Mouse (Mus musculus): ENCODE measurements around the gene Kif2a. TPM values are rescaled to one million over a fixed set of nuclear protein-coding genes. Genes with fewer than 3 reads are reported as not detected.

Gene Kif2a
- polyA plus RNA-seq, 1 experiment from 2014 or later, result 19.5 TPM

- peaks cover 48% of the 10 kb centered on the region for H3K36me3 ChIP-seq
- no peaks in the 10 kb centered on the region for H3K9me3 ChIP-seq (replicated peaks)
- WGBS, result 89% methylated on average over 4 of the region's 4 CpGs
- no peak overlapping the region for H3K4me3 ChIP-seq
- ATAC-seq (ENCODE audit: insufficient number of reproducible peaks, low FRiP score), result no peak
- no peak overlapping the region for H3K9ac ChIP-seq
- no peak overlapping the region for H3K27ac ChIP-seq (ENCODE audit: poor library complexity, severe bottlenecking)
- H3K27me3 ChIP-seq (replicated peaks), result no peaks in the 10 kb centered on the region
- H3K4me1 ChIP-seq (replicated peaks), result peaks cover 3% of the 10 kb centered on the region; the same call in 1 of the 2 replicates
- no peak overlapping the region for H3K4me2 ChIP-seq
Measured at GRCm38 (mm10) chr13:106957554-106957953, 64.4 kb downstream of the Kif2a start.

GRCm38 (mm10) chr13:106954880-106955279, 67.0 kb downstream of the Kif2a start:
- Histone ChIP-seq H3K27me3 (replicated peaks) (no peaks in the 10 kb centered on the region), H3K27ac (ENCODE audit: poor library complexity, severe bottlenecking) (peak overlapping the region; percentile 63), H3K4me1 (replicated peaks) (peaks cover 3% of the 10 kb centered on the region; the same call in 1 of the 2 replicates), H3K9me3 (replicated peaks) (no peaks in the 10 kb centered on the region), H3K4me3 (no peak overlapping the region), H3K9ac (no peak overlapping the region; the same call in 1 of the 2 replicates), H3K4me2 (no peak overlapping the region), H3K36me3 (peaks cover 59% of the 10 kb centered on the region)
- no peak for ATAC-seq (ENCODE audit: insufficient number of reproducible peaks, low FRiP score)
- 66% methylated on average over 3 of the region's 3 CpGs for WGBS

GRCm38 (mm10) chr13:106947583-106947982, 74.3 kb downstream of the Kif2a start:
- ATAC-seq (ENCODE audit: insufficient number of reproducible peaks, low FRiP score), result no peak
- peak overlapping the region; percentile 85 for H3K4me2 ChIP-seq
- no peaks in the 10 kb centered on the region for H3K9me3 ChIP-seq (replicated peaks)
- H3K9ac ChIP-seq, result peak overlapping the region; percentile 94
- no peak overlapping the region for H3K27ac ChIP-seq (ENCODE audit: poor library complexity, severe bottlenecking)
- peak overlapping the region; percentile 97 for H3K4me3 ChIP-seq
- H3K36me3 ChIP-seq, result peaks cover 26% of the 10 kb centered on the region
- H3K4me1 ChIP-seq (replicated peaks), result peaks cover 15% of the 10 kb centered on the region
- 5% methylated on average over 6 of the region's 6 CpGs for WGBS
- H3K27me3 ChIP-seq (replicated peaks), result no peaks in the 10 kb centered on the region

- H3K4me3 ChIP-seq, result peak within 1 kb of the TSS; percentile 97
- H3K4me2 ChIP-seq, result peak within 1 kb of the TSS; percentile 85
- H3K9ac ChIP-seq, result peak within 1 kb of the TSS; percentile 94
- H3K9me3 ChIP-seq (replicated peaks), result no peaks in the 10 kb centered on the region
- WGBS, result under 1% methylated on average over 68 of the region's 68 CpGs
- peak within 1 kb of the TSS; percentile 79 for H3K27ac ChIP-seq (ENCODE audit: poor library complexity, severe bottlenecking)
- peaks cover 15% of the 10 kb centered on the region for H3K4me1 ChIP-seq (replicated peaks)
- H3K36me3 ChIP-seq, result peaks cover 21% of the 10 kb centered on the region
- no peaks in the 10 kb centered on the region for H3K27me3 ChIP-seq (replicated peaks)
- peak; percentile 98 for ATAC-seq (ENCODE audit: insufficient number of reproducible peaks, low FRiP score)
Measured at GRCm38 (mm10) chr13:106946594-106947540, 75.1 kb downstream of the Kif2a start, which contains the start of gene Dimt1. Dimt1 (plus strand) TSS chr13:106947127.

GRCm38 (mm10) chr13:106945518-106945917, 76.4 kb downstream of the Kif2a start:
- H3K27me3 ChIP-seq (replicated peaks), result no peaks in the 10 kb centered on the region
- H3K27ac ChIP-seq (ENCODE audit: poor library complexity, severe bottlenecking), result no peak overlapping the region
- WGBS, result 78% methylated on average over 9 of the region's 9 CpGs
- peaks cover 15% of the 10 kb centered on the region for H3K4me1 ChIP-seq (replicated peaks)
- H3K36me3 ChIP-seq, result peaks cover 10% of the 10 kb centered on the region
- H3K4me3 ChIP-seq, result no peak overlapping the region
- H3K4me2 ChIP-seq, result no peak overlapping the region
- ATAC-seq (ENCODE audit: insufficient number of reproducible peaks, low FRiP score), result no peak
- no peaks in the 10 kb centered on the region for H3K9me3 ChIP-seq (replicated peaks)
- H3K9ac ChIP-seq, result no peak overlapping the region

- no peak overlapping the region for H3K4me2 ChIP-seq
- ATAC-seq (ENCODE audit: insufficient number of reproducible peaks, low FRiP score), result no peak
- H3K27me3 ChIP-seq (replicated peaks), result no peaks in the 10 kb centered on the region
- peaks cover 3% of the 10 kb centered on the region for H3K4me1 ChIP-seq (replicated peaks)
- WGBS, result 72% methylated on average over 1 of the region's 1 CpGs
- no peak overlapping the region for H3K9ac ChIP-seq
- no peaks in the 10 kb centered on the region for H3K9me3 ChIP-seq (replicated peaks)
- no peaks in the 10 kb centered on the region for H3K36me3 ChIP-seq
- no peak overlapping the region for H3K4me3 ChIP-seq
- H3K27ac ChIP-seq (ENCODE audit: poor library complexity, severe bottlenecking), result no peak overlapping the region
Measured at GRCm38 (mm10) chr13:106942721-106943120, 79.2 kb downstream of the Kif2a start.

- no peaks in the 10 kb centered on the region for H3K4me1 ChIP-seq (replicated peaks)
- no peaks in the 10 kb centered on the region for H3K36me3 ChIP-seq
- H3K27ac ChIP-seq (ENCODE audit: poor library complexity, severe bottlenecking), result no peak overlapping the region
- no peak for ATAC-seq (ENCODE audit: insufficient number of reproducible peaks, low FRiP score)
- H3K9me3 ChIP-seq (replicated peaks), result no peaks in the 10 kb centered on the region
- H3K27me3 ChIP-seq (replicated peaks), result no peaks in the 10 kb centered on the region
- H3K9ac ChIP-seq, result no peak overlapping the region
- 24% methylated on average over 7 of the region's 7 CpGs for WGBS
- no peak overlapping the region for H3K4me3 ChIP-seq
- H3K4me2 ChIP-seq, result peak overlapping the region; percentile 13; the same call in 1 of the 2 replicates
Measured at GRCm38 (mm10) chr13:106941211-106941976, 80.5 kb downstream of the Kif2a start.

- H3K9me3 ChIP-seq (replicated peaks), result no peaks in the 10 kb centered on the region
- 27% methylated on average over 7 of the region's 7 CpGs for WGBS
- H3K36me3 ChIP-seq, result no peaks in the 10 kb centered on the region
- H3K9ac ChIP-seq, result peak overlapping the region; percentile 89; the same call in 1 of the 2 replicates
- no peak for ATAC-seq (ENCODE audit: insufficient number of reproducible peaks, low FRiP score)
- peak overlapping the region; percentile 74; the same call in 1 of the 2 replicates for H3K27ac ChIP-seq (ENCODE audit: poor library complexity, severe bottlenecking)
- peak overlapping the region; percentile 90 for H3K4me3 ChIP-seq
- H3K4me2 ChIP-seq, result peak overlapping the region; percentile 69
- H3K27me3 ChIP-seq (replicated peaks), result no peaks in the 10 kb centered on the region
- peaks cover 5% of the 10 kb centered on the region; the same call in 1 of the 2 replicates for H3K4me1 ChIP-seq (replicated peaks)
Measured at GRCm38 (mm10) chr13:106937138-106937472, 84.8 kb downstream of the Kif2a start.

GRCm38 (mm10) chr13:106936256-106937137, 85.4 kb downstream of the Kif2a start, which contains the start of gene Ipo11:
Ipo11 (minus strand) TSS chr13:106936958.
- H3K27me3 ChIP-seq (replicated peaks), result no peaks in the 10 kb centered on the region
- under 1% methylated on average over 84 of the region's 84 CpGs for WGBS
- H3K4me3 ChIP-seq, result peak within 1 kb of the TSS; percentile 90
- H3K9ac ChIP-seq, result peak within 1 kb of the TSS; percentile 89
- H3K27ac ChIP-seq (ENCODE audit: poor library complexity, severe bottlenecking), result peak within 1 kb of the TSS; percentile 74
- H3K9me3 ChIP-seq (replicated peaks), result no peaks in the 10 kb centered on the region
- H3K4me2 ChIP-seq, result peak within 1 kb of the TSS; percentile 69
- H3K36me3 ChIP-seq, result no peaks in the 10 kb centered on the region
- H3K4me1 ChIP-seq (replicated peaks), result peaks cover 5% of the 10 kb centered on the region; the same call in 1 of the 2 replicates
- peak; percentile 94 for ATAC-seq (ENCODE audit: insufficient number of reproducible peaks, low FRiP score)

- Histone ChIP-seq H3K4me1 (replicated peaks) (peaks cover 5% of the 10 kb centered on the region; the same call in 1 of the 2 replicates), H3K27ac (ENCODE audit: poor library complexity, severe bottlenecking) (peak overlapping the region; percentile 74; the same call in 1 of the 2 replicates), H3K4me2 (peak overlapping the region; percentile 69), H3K9me3 (replicated peaks) (no peaks in the 10 kb centered on the region), H3K36me3 (no peaks in the 10 kb centered on the region), H3K4me3 (peak overlapping the region; percentile 90), H3K27me3 (replicated peaks) (no peaks in the 10 kb centered on the region), H3K9ac (peak overlapping the region; percentile 89)
- WGBS, result 6% methylated on average over 9 of the region's 9 CpGs
- ATAC-seq (ENCODE audit: insufficient number of reproducible peaks, low FRiP score), result no peak
Measured at GRCm38 (mm10) chr13:106935871-106936255, 86.1 kb downstream of the Kif2a start.

All from heart, embryonic 12.5 days (tissue).